Mouse (Mus musculus) gastrocnemius, adult 8-10 months (tissue): ENCODE results near the gene Dnaaf2. TPM values are rescaled to one million over a fixed set of nuclear protein-coding genes. Genes with fewer than 3 reads are reported as not detected.
A peak's percentile ranks its signal among the peaks of the same experiment; 100 is the strongest.

Experiments used
- DNase-seq, 2 experiments: peaks; one replicate each; pipeline ENCODE4 v3.0.0; 2022; ENCODE audit warnings: low spot score in 2 of 2
- total RNA-seq, 4 experiments: library from RNA; stranded (reverse); gene quantifications; 2 replicates each; pipeline ENCODE4 v1.2.4; 2022

The Dnaaf2 gene
- total RNA-seq, 4 experiments from 2014 or later = 0.29 to 0.91 (median 0.54) TPM

DNA sequence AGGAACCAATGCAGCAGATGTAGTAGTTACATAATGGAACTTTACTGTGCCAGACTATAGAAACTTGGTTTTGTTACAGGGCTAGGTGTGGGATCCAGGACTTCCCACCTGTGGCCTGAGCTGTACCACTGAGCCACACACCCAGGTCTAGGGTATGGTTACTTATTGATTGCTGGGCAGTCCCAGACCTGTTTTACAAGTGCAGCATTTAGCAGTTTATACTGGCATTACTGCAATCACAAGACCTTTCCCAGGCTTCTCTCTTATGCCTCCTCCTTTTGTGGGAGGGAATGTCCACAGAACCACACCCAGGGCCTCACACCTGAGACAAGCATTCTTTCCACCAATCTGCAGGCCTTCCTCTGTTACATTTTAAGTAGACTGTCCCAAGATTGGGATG lies 756 bp upstream of the Dnaaf2 start:
- no peak for DNase-seq

DNA sequence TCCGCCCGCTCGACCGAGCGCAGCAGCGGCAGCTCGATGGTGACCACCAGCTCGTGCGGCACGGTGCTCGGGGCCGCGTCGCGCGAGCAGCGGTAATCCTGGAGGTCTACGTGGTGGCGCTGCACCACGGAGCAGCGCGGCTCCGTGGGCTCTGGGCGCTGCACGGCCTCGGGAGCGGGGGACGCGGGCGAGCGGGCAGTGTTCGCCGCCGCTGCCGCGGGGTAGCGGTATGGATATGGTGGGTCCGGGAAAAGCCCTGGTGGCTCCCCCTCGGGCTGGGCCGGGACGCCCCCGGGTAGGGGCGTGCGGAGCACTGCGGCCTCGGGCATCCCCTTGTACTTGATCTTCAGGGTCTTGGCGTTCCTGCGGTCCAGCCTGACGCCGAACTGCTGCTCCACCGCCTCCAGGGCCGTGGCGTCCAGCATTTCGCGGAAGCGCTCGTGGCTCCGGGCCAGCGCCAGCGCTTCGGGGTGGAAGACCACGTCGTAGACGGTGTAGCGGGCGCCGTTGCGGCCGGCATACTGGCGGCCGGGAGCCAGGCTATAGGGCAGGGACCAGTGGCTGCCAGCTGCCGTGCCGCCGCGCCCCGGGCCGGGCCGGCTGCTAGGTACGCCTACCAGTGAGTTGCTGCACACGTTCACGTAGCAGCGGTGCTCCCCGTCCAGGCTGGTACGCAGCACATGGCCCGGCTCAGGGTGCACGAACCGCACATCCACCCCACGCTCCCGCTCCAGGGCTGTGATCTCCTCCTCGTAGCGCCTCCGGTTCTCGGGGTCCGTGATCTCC lies 658 bp downstream of the Dnaaf2 start:
- DNase-seq = peak in 1 of 2 experiments; percentile 27

- peak; percentile 36 to 48 for DNase-seq
These were observed 1.5 kb downstream of the Dnaaf2 start, which contains the start of gene Gm49383 for GRCm38 (mm10) chr12:69196444-69197377. Gm49383 (minus strand) TSS chr12:69197104.

GRCm38 (mm10) chr12:69192637-69193036 lies 5.6 kb downstream of the Dnaaf2 start:
- DNase-seq = no peak

DNA sequence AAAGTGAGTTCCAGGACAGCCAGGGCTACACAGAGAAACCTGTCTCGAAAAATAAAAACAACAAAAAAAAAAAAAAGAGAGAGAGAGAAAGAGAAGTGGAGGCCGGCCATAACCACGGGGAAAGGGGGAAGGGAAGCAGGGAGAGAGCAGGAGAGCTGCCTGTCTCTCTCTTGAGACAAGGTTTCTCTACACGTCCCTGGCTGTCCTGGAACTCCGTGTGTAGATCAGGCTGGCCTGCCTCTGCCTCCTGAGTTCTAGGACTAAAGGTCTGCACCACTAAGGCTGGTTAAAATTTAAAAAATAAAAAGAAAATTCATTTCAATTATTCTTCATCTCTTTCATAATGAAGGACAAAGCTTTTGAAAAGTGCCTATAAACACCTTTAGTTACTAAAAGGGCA lies 6.8 kb downstream of the Dnaaf2 start:
- DNase-seq = no peak

GRCm38 (mm10) chr12:69190522-69190921 lies 7.7 kb downstream of the Dnaaf2 start:
- DNase-seq = no peak

- no peak for DNase-seq
These were observed 8.2 kb downstream of the Dnaaf2 start for GRCm38 (mm10) chr12:69190074-69190473.

DNA sequence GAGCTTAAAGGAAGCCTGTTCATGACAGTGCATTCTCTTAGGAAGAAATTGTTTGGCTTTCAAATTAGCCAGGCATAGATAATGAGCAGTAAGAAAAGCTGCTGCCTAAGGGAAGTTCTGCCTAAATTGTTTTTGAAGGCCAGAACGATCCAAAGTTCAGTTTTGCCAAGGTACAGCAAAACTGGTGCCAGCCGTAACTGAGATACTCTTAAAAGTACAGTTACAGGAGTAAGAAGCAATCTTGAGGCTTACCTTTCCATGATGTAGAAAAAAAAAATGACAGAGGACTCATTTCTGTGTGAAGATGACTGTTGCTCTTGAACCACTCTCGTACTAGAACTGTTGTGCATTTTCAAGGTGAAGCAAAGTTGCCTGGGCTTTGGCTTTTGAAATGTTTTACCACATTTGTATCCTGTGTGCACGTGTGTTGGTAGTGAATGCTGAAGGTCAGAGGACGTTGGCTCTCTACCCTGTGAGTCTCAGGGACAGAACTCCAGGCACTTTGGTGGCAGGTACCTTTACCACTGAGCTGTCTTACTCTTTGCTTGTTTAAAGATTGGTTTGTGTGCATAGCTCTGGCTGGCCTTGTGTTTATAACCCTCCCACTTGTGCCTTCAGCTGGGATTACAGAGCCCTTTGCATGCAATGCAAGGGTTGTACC lies 11.3 kb downstream of the Dnaaf2 start:
- DNase-seq = no peak

GRCm38 (mm10) chr12:69185371-69185770 lies 12.9 kb downstream of the Dnaaf2 start:
- no peak for DNase-seq

- DNase-seq = peak in 1 of 2 experiments; percentile 29
These were observed 13.6 kb downstream of the Dnaaf2 start for GRCm38 (mm10) chr12:69184342-69185295.

DNA sequence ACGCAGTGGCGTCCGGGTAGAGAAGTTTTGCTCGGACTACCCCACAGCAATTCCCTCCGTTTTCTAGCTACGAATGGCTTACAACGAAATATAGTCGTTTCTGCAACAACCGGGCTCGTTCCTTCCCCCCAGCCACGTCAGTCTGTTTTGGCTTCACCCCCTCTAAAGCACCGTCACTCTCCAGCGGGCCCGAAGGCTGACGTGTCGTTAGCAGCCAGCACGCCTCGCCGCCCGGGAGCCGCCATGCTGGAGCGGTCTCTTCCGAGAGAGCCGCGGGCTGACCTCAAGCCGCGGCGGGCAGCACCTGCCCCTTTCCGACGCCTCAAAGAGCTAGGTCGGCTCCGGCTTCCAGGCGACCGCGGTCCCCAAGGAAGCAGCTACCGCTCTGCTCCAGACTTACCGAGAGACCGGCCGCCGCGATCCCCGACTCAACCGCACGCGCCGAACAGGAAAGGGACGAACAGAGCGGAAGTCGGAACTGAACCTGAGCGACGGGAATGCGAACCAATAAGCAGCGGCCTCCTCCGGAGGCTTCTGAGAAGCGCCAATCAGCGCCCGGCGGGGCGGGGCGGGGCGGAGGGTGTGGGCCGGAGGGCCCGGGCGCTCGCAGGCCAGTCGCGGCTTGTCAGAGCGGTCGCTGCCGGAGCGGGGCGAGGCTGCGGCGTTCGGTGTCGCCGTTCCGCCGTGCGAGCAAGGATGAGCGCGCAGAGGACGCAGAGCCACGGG lies 14.5 kb downstream of the Dnaaf2 start, which contains the start of the genes Rpl36al and Mgat2:
TSS of gene Rpl36al (minus strand) at position 501 of the 726 bp plus-strand sequence.
TSS of gene Mgat2 (plus strand) at position 575 of the 726 bp plus-strand sequence.
- DNase-seq = peak; percentile 96 to 97

DNA sequence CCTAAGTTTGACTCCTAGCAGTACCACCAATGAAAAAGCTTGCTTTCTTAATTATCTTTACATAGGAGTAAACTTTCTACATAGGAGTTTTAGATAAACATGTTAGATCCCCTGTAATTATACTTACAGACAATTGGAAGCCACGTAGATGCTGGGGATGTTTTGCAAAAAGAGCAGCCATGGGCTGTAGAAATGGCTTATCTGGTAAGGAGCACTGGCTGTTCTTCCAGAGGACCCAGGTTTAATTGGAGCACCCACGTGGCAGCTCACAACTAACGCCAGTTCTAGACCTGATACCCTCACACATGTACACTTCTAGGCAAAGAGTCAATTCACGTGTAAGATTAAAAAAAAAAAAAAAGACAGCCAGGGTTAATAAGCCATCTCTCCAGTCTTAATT lies 16.4 kb downstream of the Dnaaf2 start:
- DNase-seq = no peak

DNA sequence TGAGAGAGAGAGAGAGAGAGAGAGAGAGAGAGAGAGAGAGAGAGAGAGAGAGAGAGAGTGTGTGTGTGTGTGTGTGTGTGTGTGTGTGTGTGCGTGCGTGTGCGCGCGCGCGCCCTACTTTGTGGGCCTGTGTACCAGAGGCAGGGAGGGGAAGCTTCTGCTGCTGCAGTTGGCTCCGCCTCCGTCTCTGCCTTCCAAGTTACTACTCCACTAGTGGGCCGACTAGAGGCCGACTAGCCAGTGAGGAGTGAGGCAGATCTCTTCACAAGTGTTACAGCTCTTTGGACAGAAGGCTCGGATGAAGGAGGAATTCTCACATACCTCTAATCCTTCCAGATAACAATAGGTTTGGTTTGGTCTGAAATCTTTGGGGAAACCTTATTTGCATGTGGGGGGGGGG lies 18.9 kb downstream of the Dnaaf2 start:
- DNase-seq = no peak

- DNase-seq = no peak
These were observed 20.7 kb downstream of the Dnaaf2 start for GRCm38 (mm10) chr12:69177526-69177925.

GRCm38 (mm10) chr12:69175975-69176374 lies 22.3 kb downstream of the Dnaaf2 start:
- DNase-seq = no peak

- DNase-seq = no peak
These were observed 26.9 kb downstream of the Dnaaf2 start for GRCm38 (mm10) chr12:69171307-69171706.

GRCm38 (mm10) chr12:69168461-69169106 lies 29.6 kb downstream of the Dnaaf2 start, which contains the start of gene Lrr1:
Lrr1 (plus strand) TSS chr12:69168814.
- peak; percentile 84 to 87 for DNase-seq

GRCm38 (mm10) chr12:69167656-69168460 lies 30.4 kb downstream of the Dnaaf2 start:
- no peak for DNase-seq
